Mouse (Mus musculus) testis, adult 2 months (tissue): ENCODE measurements around the gene Cuedc1. TPM values are rescaled to one million over a fixed set of nuclear protein-coding genes. Genes with fewer than 3 reads are reported as not detected.
A peak's percentile ranks its signal among the peaks of the same experiment; 100 is the strongest.
"Not testable (repeated sequence)": the region's sequence is repeated elsewhere in the genome, so short reads cannot be mapped to it uniquely, and the experiment has no call there.

Experiments
- H3K27ac ChIP-seq: fragments of 200-500 bp; 2 replicates; pipeline ENCODE4 v1.5.1; 2012; ENCODE audit warnings: low read depth, low read length; ENCODE audit not compliant: control insufficient read depth, insufficient read depth
- H3K27me3 ChIP-seq: fragments of 200-500 bp; 2 replicates; pipeline ENCODE4 v1.6.1; 2012; ENCODE audit warnings: mild to moderate bottlenecking, low read length, moderate library complexity; ENCODE audit not compliant: control insufficient read depth, insufficient read depth
- H3K36me3 ChIP-seq: fragments of 200-500 bp; 2 replicates; pipeline ENCODE4 v1.6.1; 2012; ENCODE audit warnings: mild to moderate bottlenecking, low read length; ENCODE audit not compliant: control insufficient read depth, insufficient read depth
- H3K4me1 ChIP-seq: fragments of 200-500 bp; 2 replicates; pipeline ENCODE4 v1.6.1; 2012; ENCODE audit warnings: low read length; ENCODE audit not compliant: control insufficient read depth, insufficient read depth
- H3K4me3 ChIP-seq: fragments of 200-500 bp; 2 replicates; pipeline ENCODE4 v1.5.1; 2012; ENCODE audit warnings: low read depth, mild to moderate bottlenecking, low read length, moderate library complexity, mixed read lengths; ENCODE audit not compliant: control insufficient read depth
- CTCF ChIP-seq: fragments of 200-500 bp; IDR thresholded peaks from 2 replicates; pipeline ENCODE4 v1.5.1; 2012; ENCODE audit warnings: low read depth, mild to moderate bottlenecking, inconsistent platforms, low read length, moderate library complexity; ENCODE audit not compliant: control insufficient read depth, insufficient read depth, insufficient replicate concordance
- POLR2A ChIP-seq: fragments of 200-500 bp; IDR thresholded peaks from 2 replicates; pipeline ENCODE4 v1.6.1; 2012; ENCODE audit warnings: low read depth, mild to moderate bottlenecking, inconsistent platforms, low read length, moderate library complexity; ENCODE audit not compliant: control insufficient read depth
- polyA plus RNA-seq: library from polyadenylated mRNA; depleted of rRNA; stranded (reverse); fragments of >200 nt; gene quantifications from 2 replicates; pipeline ENCODE4 v1.2.3, GENCODE M21; 2012

Cuedc1 gene
- polyA plus RNA-seq, 1 experiment, result 1.9 TPM

DNA sequence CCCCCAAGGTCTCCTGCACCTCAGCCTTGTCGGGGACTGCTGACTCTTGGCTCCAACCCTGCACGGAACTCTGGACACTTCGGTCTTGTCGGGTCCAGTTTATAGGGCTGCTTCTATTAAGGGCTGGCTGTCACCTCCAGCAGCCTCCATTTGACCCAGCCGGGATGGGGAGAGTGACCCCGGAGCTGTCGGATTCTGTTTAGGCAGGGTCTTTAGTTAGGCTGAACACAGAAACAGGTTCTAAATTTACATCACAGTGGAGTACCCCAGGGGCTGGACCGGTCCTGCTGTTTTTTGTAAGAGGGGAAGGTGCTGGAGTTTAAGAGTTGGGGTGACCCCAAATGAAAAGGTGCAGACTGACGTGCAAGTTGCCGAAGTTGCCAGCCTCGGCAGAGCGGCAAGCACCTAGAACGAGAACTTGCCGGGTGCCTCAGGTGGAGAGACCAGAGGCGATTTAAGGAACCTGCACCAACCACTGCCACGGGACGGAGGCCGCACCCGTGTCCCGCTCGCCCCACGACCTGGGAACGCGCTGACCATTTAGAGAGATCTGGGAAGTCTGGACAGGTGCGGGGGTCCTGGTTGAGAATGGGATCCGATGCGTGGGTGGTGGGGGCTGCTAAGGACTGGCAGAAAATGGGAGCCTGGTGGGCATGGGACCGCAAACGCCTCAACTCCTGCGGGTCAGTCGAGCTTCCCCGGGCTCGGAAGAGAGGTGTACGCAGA is 95.4 kb downstream of the Cuedc1 start:
- TF ChIP-seq CTCF (no peak), POLR2A (no peak)
- Histone ChIP-seq H3K27ac (no peak overlapping the region), H3K36me3 (no peaks in the 10 kb centered on the region), H3K4me1 (peaks cover 21% of the 10 kb centered on the region), H3K27me3 (peaks cover 3% of the 10 kb centered on the region; the same call in 1 of the 2 replicates), H3K4me3 (peak overlapping the region; percentile 55)

DNA sequence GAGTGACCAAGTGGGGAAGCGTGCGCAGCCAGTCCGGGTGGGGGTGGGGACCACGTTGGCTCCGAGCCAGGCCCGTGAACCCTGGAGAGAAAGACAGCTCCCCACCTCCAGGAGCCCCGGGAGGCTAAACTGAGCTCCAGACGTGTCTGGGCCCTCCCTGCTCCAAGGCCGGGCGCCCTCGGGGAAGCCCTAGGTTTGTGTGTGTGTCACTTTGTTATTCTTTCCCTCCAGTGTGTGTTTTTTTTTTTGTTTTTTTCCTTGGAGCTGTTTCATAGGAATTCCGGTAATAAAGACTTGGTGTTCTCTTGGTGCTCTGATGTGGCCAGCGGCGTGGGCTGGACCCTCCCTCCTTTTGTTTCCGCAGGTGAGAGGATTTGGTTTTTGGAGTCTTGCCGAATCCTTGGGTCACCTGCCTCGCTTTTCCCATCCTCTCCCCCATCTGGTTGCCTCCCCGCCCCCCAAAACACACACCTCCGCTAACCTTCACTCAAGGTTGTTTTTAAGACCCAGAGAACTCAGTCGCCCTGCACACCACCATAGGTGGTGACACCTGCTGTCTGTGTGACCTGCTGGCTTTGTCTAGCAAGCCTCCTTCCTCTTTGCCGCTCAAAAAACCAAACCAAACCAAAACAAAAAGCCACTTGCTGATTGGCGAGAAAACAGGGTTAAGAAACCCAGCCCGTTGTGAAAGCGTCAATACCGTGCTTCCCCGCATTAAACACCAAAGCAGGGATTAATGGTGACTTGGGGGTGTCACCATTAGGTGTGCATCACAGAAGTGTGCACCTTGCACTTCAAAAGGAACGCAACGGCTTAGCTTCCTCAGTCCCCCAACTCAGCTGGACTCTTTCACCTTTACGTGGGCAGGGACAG is 96.2 kb downstream of the Cuedc1 start:
- Histone ChIP-seq H3K27me3 (peaks cover 3% of the 10 kb centered on the region; the same call in 1 of the 2 replicates), H3K27ac (no peak overlapping the region), H3K36me3 (no peaks in the 10 kb centered on the region), H3K4me3 (peak overlapping the region; percentile 55), H3K4me1 (peaks cover 21% of the 10 kb centered on the region)
- no peak for TF ChIP-seq CTCF
- no peak for TF ChIP-seq POLR2A

DNA sequence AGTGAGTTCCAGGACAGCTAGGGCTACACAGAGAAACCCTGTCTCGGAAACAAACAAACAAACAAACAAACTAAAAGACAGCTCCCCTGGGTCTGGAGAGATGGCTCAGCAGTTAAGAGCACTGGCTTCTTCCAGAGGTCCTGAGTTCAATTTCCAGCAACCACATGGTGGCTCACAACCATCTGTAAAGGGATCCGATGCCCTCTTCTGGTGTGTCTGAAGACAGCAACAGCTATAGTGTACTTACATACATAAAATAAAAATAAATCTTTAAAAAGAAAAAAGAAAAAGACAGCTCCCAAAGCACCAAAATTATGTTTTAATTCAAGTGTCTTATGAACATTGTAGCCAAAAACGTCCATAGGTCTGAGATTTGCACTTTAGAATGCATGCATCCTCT is 97.8 kb downstream of the Cuedc1 start:
- H3K4me3 ChIP-seq, H3K27me3 ChIP-seq, H3K36me3 ChIP-seq, H3K27ac ChIP-seq: not testable (repeated sequence)
- H3K4me1 ChIP-seq, result peaks cover 21% of the 10 kb centered on the region

DNA sequence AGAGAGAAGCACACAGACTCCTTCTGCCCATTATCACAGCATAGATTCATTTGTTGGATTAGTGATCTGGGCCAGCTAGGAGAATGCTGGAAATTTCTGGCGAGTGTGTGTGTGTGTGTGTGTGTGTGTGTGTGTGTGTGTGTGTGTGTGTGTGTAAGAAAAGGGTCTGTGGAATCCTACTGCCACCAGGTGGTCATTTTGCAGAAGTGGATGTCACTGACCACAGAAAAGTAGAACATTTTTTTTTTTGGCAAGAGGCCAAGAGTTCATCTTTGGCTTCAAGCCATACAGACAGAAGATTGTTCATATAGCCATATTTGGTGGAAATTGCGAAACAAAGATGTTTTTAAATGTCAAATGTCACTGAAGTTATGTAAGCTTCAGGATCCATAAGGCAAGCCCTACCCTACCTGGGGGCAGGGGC is 99.3 kb downstream of the Cuedc1 start:
- H3K27ac ChIP-seq, result no peak overlapping the region
- H3K4me1 ChIP-seq, result peaks cover 21% of the 10 kb centered on the region
- H3K27me3 ChIP-seq, result peaks cover 3% of the 10 kb centered on the region; the same call in 1 of the 2 replicates
- TF ChIP-seq CTCF (no peak), POLR2A (no peak)
- no peak overlapping the region for H3K4me3 ChIP-seq
- H3K36me3 ChIP-seq, result no peaks in the 10 kb centered on the region

DNA sequence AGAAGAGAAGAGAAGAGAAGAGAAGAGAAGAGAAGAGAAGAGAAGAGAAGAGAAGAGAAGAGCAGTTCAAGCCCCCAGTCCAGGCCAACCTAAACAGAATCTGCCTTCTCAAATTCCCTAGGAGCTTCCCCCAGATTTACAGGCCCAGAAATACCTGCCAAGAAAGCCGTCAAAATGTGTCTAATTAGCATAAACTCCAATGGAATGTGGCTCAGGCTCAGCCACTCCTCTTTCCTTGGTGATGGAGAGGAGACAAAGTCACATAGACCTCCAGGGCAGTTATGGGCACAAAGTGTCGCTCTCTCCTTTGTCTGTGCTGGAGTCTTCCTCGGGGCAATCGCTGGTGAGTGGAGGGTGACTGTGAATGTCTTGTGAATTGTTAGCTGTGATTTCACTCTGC is 100.4 kb downstream of the Cuedc1 start:
- H3K27me3 ChIP-seq, result peaks cover 3% of the 10 kb centered on the region; the same call in 1 of the 2 replicates
- no peaks in the 10 kb centered on the region for H3K36me3 ChIP-seq
- TF ChIP-seq CTCF (no peak), POLR2A (no peak)
- no peak overlapping the region for H3K27ac ChIP-seq
- H3K4me1 ChIP-seq, result peaks cover 13% of the 10 kb centered on the region
- H3K4me3 ChIP-seq, result no peak overlapping the region

DNA sequence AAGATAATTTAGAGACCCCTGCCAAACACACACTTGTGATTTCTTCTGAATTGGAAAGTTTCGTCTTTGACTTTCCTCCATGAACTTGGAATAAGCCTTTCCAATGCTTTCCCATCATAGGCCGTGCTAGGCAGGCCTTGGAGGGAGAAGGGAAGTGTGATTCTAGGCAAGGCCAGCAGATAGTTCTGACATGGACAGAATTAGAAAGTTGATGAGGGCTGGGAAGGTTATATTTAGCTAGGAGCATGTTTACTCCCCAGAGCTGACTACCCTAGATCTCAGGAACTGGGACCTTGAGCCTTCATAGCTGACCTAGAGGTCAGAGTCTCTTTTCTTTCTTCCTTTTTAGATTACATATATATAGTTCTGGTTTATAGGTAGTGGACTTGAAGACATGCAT is 103.3 kb downstream of the Cuedc1 start:
- H3K4me3 ChIP-seq, result no peak overlapping the region
- TF ChIP-seq POLR2A (no peak), CTCF (no peak)
- peaks cover 7% of the 10 kb centered on the region for H3K4me1 ChIP-seq
- H3K36me3 ChIP-seq, result no peaks in the 10 kb centered on the region
- H3K27ac ChIP-seq, result no peak overlapping the region
- H3K27me3 ChIP-seq, result no peaks in the 10 kb centered on the region

DNA sequence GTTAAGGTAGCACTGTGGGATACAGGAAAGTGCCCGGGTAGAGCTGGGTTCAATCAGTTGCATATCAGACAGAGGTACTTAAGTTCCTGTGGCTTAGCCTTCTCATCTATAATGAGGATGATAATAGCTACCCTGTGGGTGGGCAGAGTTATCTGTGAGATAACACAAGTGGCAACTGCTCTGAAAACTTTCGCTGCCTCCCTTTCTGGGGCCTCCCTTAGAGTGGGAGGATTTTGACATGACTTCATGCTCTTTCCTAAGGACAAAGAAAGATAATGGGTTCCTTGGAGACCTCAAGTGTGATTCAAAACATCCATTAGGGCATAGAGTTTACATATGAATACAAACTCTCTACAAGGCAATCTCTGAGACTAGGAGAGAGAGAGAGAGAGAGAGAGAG is 104.2 kb downstream of the Cuedc1 start:
- no peak for TF ChIP-seq CTCF

More for the DNA sequence above, 104.2 kb downstream of the Cuedc1 start:
- Histone ChIP-seq H3K4me3 (no peak overlapping the region), H3K4me1 (peaks cover 7% of the 10 kb centered on the region), H3K36me3 (no peaks in the 10 kb centered on the region), H3K27ac (no peak overlapping the region), H3K27me3 (no peaks in the 10 kb centered on the region)
